Mouse (Mus musculus) gastrocnemius, adult 2 months (tissue): Measurements from ENCODE around the gene Abtb1. TPM values are rescaled to one million over a fixed set of nuclear protein-coding genes. Genes with fewer than 3 reads are reported as not detected.
A peak's percentile ranks its signal among the peaks of the same experiment; 100 is the strongest.

Experiments
- DNase-seq: peaks from one replicate; pipeline ENCODE4 v3.0.0; 2022
- H3K27ac ChIP-seq: fragments of 200-600 bp; 2 replicates; pipeline ENCODE4 v1.8.1; 2022; ENCODE audit warnings: mild to moderate bottlenecking
- H3K4me3 ChIP-seq: fragments of 200-600 bp; 2 replicates; pipeline ENCODE4 v1.8.1; 2022; ENCODE audit warnings: mild to moderate bottlenecking, moderate library complexity
- CTCF ChIP-seq: fragments of 200-600 bp; IDR thresholded peaks from 2 replicates; pipeline ENCODE4 v1.8.1; 2022; ENCODE audit warnings: antibody characterized with exemption, mild to moderate bottlenecking, moderate library complexity
- intact Hi-C: fragments of 180-260 bp; cut with DNase I; formaldehyde crosslinking; loops from one replicate; pipeline ENCODE4 v1.15.1; 2025
- total RNA-seq, 2 experiments: library from RNA; stranded (reverse); gene quantifications; 2 replicates each; pipeline ENCODE4 v1.2.3; 2021

Abtb1 gene
- total RNA-seq, 2 experiments from 2014 or later: 16.9 to 22.7 TPM

GRCm38 (mm10) chr6:88873965-88874867 is 32.4 kb upstream of the Abtb1 start:
- peak; percentile 44 for DNase-seq
- no peak for TF ChIP-seq CTCF
- intact Hi-C loops: no loop called here
- peak overlapping the region; percentile 83 for H3K4me3 ChIP-seq
- H3K27ac ChIP-seq: peak overlapping the region; percentile 62; the same call in 1 of the 2 replicates

GRCm38 (mm10) chr6:88872811-88873210 is 31.0 kb upstream of the Abtb1 start:
- no peak for TF ChIP-seq CTCF
- peak; percentile 14 for DNase-seq
- no peak overlapping the region for H3K4me3 ChIP-seq
- intact Hi-C loops: no loop called here
- no peak overlapping the region for H3K27ac ChIP-seq

GRCm38 (mm10) chr6:88871546-88871945 is 29.8 kb upstream of the Abtb1 start:
- TF ChIP-seq CTCF: no peak
- Histone ChIP-seq H3K4me3 (no peak overlapping the region), H3K27ac (no peak overlapping the region)
- intact Hi-C loops: no loop called here
- no peak for DNase-seq

GRCm38 (mm10) chr6:88870594-88870993 is 28.8 kb upstream of the Abtb1 start:
- intact Hi-C loops: no loop called here
- Histone ChIP-seq H3K27ac (no peak overlapping the region), H3K4me3 (no peak overlapping the region)
- no peak for DNase-seq
- no peak for TF ChIP-seq CTCF

GRCm38 (mm10) chr6:88869459-88869858 is 27.7 kb upstream of the Abtb1 start:
- no peak for DNase-seq
- intact Hi-C loops: no loop called here
- no peak overlapping the region for H3K4me3 ChIP-seq
- TF ChIP-seq CTCF: no peak
- H3K27ac ChIP-seq: no peak overlapping the region

GRCm38 (mm10) chr6:88865704-88866103 is 23.9 kb upstream of the Abtb1 start:
- no peak for TF ChIP-seq CTCF
- Histone ChIP-seq H3K27ac (no peak overlapping the region), H3K4me3 (no peak overlapping the region)
- intact Hi-C loops: no loop called here
- DNase-seq: no peak

- Histone ChIP-seq H3K27ac (peak overlapping the region; percentile 10; the same call in 1 of the 2 replicates), H3K4me3 (no peak overlapping the region)
- intact Hi-C loops: no loop called here
- DNase-seq: peak; percentile 37
- peak; percentile 63 for TF ChIP-seq CTCF
Observed at GRCm38 (mm10) chr6:88860914-88861313, 19.1 kb upstream of the Abtb1 start.

GRCm38 (mm10) chr6:88858341-88858740 is 16.6 kb upstream of the Abtb1 start:
- DNase-seq: peak; percentile 70
- Histone ChIP-seq H3K27ac (peak overlapping the region; percentile 94), H3K4me3 (peak overlapping the region; percentile 38)
- no peak for TF ChIP-seq CTCF
- intact Hi-C loops: no loop called here

GRCm38 (mm10) chr6:88857830-88858229 is 16.0 kb upstream of the Abtb1 start:
- peak overlapping the region; percentile 38 for H3K4me3 ChIP-seq
- intact Hi-C loops: no loop called here
- DNase-seq: peak; percentile 48
- peak overlapping the region; percentile 94 for H3K27ac ChIP-seq
- TF ChIP-seq CTCF: no peak

GRCm38 (mm10) chr6:88857249-88857648 is 15.5 kb upstream of the Abtb1 start:
- Histone ChIP-seq H3K27ac (peak overlapping the region; percentile 94), H3K4me3 (peak overlapping the region; percentile 38)
- peak; percentile 52 for TF ChIP-seq CTCF
- peak; percentile 86 for DNase-seq
- intact Hi-C loops: no loop called here

GRCm38 (mm10) chr6:88855636-88856035 is 13.9 kb upstream of the Abtb1 start:
- Histone ChIP-seq H3K27ac (peak overlapping the region; percentile 94), H3K4me3 (no peak overlapping the region)
- peak; percentile 62 for DNase-seq
- intact Hi-C loops: loop anchor here (2.0 kb wide), 1 partner anchor 297 kb away; no protein-coding TSS in a partner anchor
- peak; percentile 73 for TF ChIP-seq CTCF

GRCm38 (mm10) chr6:88854509-88854908 is 12.7 kb upstream of the Abtb1 start:
- intact Hi-C loops: loop anchor here (2.0 kb wide), 1 partner anchor 296 kb away; no protein-coding TSS in a partner anchor
- Histone ChIP-seq H3K27ac (peak overlapping the region; percentile 35; the same call in 1 of the 2 replicates), H3K4me3 (no peak overlapping the region)
- DNase-seq: no peak
- TF ChIP-seq CTCF: no peak

- no peak overlapping the region for H3K4me3 ChIP-seq
- peak overlapping the region; percentile 78 for H3K27ac ChIP-seq
- intact Hi-C loops: no loop called here
- peak; percentile 73 for DNase-seq
- peak; percentile 53 for TF ChIP-seq CTCF
Observed at GRCm38 (mm10) chr6:88850034-88850433, 8.2 kb upstream of the Abtb1 start.

- peak; percentile 60 for DNase-seq
- Histone ChIP-seq H3K4me3 (no peak overlapping the region), H3K27ac (peak overlapping the region; percentile 78)
- intact Hi-C loops: no loop called here
- TF ChIP-seq CTCF: peak; percentile 72
Observed at GRCm38 (mm10) chr6:88849270-88849669, 7.5 kb upstream of the Abtb1 start.
